Mouse (Mus musculus): Measurements from ENCODE around the gene Rnf141.
A peak's percentile ranks its signal among the peaks of the same experiment; 100 is the strongest.

Gene Rnf141

DNA sequence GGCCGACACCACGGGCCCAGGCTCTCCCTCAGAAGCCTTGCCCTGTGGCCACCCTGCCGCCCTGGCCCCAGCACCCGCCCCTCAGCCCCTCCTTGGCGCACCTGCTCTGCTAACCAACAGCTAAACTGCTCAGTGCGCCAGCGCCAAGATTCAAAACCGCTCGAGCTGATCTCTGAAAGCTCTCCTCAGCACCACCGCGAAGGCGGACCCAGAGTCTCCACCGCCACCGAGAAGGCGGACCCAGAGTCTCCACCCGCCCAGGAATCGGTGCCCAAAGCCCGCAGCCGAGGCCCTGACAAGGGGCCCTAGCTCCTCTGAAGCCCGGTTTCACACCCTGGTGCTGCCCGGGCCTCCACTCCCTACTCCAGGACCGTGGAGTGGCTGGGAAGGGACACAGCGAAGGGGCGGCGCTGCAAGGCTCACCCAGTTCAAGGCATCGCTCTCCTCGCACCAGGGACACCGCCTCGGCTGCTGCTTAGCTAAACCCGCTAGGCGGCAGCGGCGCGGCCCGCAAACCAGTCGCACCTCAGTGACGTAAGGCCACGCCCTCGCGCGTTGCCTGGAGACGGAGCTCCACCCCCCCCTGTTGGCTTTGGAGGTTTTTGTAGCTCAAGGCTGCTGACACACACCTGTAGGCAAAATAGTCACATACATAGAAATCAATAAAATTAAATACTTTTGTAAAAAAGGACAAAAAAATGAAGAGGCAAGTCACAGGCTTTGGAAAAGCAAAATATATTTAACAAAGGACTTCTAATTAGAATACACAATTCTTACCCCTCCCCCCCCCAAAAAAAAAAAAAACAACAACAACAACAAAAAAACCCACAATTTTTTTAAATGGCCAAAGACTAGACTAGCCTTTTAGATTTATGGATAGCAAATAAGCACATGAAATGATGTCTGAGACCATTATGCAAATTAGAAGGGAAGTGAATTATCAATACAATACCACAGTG lies at the start of gene Rnf141:
Rnf141 (minus strand) TSS at position 542 of the 959 bp plus-strand sequence.
- peak; percentile 94 for DNase-seq

DNA sequence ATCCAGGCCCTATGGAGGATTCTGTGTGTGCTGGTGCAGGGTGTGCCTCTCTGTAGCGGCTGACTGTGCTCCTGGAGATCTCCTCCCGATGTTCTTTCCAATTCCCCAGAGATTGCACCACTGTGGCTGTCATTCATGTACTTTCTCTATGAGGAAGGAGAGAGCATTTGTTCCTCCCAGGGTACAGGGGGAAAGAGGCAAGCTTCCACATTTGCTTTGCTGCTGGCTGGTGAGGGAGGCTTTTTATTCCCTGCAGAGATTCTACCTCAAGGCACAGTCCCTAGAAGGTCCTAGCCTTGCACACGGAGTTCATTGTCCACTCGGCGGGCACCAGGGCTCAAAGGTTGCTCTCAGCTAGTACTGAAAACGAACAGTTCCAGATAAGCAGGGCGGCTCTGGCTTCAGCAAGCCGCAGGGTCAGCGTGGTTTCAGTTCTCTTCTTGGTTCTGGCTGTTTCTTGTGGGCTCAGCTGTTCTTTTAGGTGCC lies 47.3 kb upstream of the Rnf141 start:
- peak; percentile 35 for DNase-seq

DNA sequence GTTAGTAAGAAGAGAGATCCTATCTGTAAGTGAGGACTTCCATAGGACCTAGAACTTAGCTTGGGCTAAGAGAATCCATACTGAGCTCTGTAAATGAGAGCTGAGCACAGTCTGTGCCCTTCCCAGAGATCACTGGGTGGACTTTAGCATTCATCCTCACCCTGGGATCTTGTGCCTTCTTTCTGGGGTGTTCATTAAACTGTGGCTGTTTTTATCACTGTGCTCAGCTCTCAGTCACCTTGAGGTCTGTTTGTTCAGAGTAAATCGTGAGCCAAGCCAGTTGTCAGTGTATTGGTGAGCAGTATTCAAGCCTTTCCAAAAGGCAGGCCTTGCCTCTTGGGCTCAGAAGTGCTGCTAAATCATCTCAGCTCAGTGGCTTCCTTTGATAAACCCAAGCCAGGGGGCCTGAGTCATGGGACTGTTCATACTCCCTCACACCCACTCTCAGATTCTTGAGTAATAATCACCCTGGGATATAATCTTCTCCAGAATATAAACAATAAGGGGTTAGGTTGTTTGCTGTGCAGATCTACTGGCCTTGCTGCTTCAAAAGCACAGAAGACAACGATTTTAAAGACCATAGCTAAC lies 37.6 kb upstream of the Rnf141 start:
- no peak for DNase-seq

DNA sequence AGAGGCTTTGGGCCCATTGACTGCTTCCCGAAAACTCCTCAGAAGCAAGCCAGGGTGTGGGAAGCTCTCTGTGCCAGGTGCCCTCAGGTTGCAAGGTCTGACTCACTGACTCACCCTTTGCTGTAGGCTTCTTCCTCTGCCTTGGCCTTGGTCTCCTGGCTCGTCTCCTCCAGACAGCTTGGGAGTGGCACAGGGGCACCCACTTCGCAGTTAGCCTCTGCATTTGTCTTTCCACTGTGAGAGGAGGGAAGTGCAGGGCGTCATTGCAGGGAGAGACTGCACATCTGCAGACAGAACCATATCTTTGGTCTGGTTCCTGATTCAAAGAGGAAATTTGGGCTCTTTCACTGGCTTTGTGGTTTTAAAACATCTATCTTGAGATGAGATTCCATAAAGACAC lies 33.8 kb upstream of the Rnf141 start:
- DNase-seq, result no peak

DNA sequence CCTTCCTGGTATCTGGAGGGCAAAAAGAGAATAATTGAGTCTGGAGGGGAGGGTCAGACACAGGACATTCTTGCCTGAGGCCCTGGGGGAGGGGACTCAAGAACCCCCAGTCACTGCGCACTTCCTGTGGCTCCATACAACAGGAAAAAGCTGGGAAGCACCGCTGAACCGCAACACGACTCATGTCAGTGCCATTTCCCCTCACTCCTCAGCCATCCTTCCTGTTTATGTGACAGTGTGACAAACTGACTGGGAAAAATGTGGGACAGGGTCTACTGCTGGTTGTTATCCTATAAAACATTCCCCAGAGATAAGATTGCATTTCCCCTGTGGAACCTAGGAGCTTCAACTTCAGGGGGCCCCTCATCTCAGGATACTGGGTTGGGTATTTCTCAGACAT lies 32.7 kb upstream of the Rnf141 start:
- no peak for DNase-seq

DNA sequence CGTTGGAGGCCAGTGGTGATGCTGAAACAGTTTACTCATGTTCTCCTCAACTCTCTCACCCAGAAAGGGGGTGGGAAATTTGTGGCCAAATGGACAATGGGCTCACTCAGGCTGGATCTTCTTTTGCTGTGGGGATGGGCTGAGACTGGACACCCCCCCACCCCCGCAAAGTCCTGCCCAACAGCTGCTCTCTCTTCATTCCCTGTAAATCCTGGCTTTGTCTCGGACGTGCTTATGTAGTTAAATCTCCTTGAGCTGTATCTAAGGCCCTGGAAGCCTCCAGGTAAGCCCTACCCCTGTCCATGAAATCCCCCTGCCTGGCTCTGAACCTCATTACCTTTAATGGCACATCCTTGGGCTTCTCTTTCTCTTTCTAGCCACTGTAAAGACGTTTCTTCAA lies 24.6 kb upstream of the Rnf141 start:
- no peak for DNase-seq

DNA sequence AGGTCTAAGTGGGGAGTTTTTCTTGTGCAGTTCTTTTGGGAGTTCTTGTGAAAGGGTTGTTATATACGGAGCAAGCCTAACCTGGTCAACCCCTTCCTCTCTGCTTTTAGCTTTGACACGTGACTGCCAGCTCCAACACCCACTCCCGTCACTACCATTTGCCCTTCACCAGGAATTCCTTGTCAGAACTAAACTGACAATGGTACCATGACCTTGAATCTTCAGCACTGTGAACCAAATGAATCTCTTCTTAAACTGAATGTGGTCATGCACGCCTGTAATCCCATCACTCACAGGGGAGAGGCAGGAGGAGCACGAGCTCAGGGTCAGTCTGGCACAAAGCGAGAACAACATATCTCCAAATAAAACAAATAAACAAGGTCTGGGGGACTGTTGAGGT lies 22.9 kb upstream of the Rnf141 start:
- no peak for DNase-seq

DNA sequence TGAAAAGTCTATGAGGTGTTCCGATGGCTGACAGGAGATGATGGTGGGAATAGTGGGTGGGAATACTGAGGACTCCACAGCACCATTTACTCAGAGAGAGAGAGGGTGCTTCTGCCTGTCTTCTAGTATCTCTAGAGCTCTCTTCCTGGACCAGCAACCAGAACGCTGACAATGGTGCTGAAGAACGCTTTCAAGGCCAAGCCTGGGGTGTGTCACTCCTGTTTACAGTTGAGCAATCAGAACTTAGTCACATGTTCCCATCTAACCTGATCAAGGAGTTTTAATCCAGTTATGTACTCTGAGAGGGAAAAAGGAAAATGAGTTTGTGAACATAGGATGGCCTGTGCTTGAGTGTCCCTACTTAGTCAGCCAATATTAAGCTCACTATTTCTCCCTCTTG lies 21.8 kb upstream of the Rnf141 start:
- no peak for DNase-seq

DNA sequence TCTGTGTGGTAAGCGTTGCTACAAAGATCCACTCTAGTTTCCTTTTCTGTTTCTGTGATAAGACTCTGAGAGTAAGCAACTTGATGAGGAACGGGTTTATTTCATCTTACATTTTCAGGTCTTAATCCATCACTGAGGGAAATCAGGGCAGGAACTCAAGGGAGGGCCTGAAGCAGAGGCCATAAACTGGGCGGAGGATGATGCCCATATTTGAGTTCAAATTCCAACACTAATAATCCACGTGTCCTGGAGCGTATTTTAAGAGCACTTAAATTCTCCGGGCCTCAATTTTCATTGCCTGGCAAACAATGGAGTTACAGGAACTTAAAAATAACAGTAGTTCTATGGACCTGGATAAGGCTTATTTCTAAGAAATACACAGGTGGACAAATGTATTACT lies 21.3 kb upstream of the Rnf141 start:
- no peak for DNase-seq

DNA sequence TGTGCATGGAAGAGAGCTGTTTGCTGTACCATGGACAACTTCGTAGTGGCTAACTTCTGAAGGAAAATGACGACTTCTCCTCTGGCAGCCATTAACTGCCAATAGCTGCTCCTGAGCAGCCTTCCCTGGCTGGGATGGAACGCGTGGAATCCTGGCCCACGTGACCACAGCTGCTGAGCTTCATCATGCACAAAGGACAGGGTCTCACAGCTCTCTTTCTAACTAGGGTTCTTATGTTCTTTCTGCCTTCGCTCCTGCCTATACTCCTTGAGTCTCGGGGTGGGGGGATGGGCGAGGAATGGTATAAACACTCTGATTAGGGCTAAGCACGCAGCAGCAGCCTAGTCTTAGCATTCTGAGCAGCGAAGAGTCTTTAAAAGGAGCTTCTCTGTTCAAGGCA lies 20.8 kb upstream of the Rnf141 start:
- no peak for DNase-seq

DNA sequence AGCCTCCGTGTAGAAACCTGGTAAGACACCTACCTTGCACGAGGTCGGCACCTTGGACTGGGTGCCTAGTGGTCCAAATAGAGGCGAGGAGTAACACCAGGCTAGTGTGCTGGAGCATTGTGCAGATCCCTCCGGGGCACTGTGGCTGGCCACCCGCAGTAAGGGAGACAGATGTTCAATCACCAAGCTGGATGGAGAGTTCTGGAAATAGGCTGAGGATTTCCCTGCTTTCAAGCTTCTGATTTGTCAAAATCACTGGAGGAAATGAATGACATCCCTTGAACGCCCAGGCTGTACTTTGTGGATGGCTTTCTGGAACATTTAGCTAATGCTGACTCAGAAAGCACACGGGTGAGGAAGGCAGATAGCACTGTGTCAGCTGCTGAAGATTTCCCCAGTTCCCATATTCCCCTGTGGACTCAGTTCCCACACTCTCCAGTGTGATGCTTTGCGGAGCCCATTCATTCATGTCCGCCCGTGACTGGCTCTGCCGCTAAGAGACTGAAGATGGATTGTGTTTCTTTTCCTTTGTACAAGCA lies 18.6 kb upstream of the Rnf141 start, which contains the start of gene Lyve1:
Lyve1 (minus strand) TSS at position 489 of the 539 bp plus-strand sequence.
- DNase-seq, result no peak

DNA sequence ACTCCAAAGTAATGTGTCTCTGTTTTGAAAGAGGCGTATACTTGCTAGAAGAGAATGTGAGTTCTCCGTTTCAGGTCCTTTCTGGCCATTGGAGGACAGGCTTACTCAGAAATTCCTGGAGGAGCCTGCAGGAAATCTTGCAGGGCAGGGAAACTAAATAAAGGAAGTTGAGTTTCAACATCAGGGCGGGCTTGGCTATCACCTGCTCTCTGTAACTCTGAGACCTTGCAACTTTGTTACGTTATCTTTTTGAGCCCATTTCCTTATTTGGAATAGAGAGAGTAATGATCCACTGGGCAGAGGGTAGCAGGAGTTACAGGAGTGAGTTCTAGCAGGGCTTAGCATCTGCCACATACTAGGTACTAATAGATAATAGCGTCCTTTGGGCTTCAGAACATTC lies 15.9 kb upstream of the Rnf141 start:
- DNase-seq, result no peak

DNA sequence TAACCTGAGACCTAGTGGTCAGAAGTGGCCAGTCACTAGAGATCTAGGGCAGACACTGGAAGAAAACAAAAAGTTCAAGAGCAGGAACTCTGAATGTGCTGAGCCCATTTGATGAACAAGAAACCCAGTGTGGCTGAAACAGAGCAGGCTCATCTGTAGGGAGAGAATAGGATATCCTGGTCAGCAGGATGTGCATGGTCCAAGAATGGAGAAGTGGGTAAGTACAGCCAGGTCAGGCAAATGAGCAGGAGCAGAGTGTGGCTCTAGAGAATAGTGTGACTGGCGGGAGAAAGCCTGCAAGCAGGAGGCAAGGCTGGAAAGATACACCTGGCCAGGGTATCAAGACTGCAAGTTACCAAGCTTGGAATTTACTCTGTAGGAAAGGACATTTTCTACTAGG lies 11.3 kb upstream of the Rnf141 start:
- no peak for DNase-seq

DNA sequence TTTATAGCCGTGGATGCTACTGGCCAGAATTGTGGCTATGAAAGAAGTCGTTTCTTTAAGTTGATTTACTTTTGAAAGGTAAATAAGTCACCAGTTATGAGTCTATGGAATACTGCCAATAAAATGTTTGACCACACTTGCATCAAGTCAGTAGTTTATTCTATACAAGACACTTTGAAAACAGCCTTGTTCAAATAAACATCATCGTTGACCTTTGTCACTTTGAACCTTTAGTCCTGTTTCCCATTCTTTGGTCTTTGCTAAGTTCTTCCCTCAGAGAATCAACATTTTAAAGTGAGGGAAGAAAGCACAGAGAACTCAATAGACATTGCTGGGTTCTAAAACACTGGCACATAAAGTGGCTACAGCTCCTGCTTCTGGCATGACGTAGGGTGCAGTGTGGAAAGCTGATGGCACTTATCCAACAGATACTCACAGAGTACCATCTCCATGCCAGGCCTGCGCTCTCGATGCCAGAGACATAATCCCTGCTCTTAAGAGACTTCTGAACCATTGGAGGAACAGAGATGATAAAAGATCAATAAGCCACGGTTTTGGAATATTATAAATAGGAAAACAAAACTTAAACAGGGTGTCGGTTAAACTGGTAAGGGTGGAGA lies 10.8 kb upstream of the Rnf141 start:
- peak; percentile 36 for DNase-seq

DNA sequence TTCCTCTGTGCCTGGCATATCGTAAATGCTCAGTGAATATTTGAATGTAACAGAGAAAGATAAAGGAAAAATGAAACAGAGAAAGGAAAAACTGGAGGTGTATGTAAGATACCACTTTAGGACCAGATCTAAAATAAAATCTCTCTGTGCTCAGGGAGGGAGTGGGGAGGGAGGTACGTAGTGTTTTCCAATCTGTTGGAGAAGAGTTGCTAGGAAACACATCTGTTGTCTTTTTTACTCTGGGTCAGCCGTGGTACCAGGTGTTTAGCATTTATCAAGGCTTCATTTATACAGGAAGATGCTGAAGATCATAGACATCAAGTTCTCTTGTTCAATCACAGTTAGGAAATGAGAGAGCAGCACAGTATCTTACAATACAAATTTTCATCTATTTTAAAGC lies 10.3 kb upstream of the Rnf141 start:
- DNase-seq, result peak; percentile 63

DNA sequence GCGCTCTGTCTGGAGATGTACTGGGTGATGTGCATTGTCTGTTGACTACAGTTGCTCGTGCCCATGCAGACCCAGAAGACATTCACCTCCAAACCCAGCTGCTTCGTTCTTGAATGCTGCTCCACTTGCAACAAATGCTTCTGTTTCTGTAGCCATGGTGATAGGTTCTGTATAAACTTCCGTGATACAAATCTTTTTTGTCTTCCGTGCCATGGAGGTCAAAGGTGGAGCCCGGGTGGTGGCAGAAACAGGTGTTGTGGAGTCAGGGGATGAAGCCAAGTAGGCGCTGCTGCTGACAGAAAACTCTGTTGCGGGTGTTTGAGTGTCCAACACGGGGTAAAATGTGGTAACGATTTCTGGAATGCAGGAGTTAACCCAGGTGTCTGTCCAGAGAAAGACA lies 9.4 kb upstream of the Rnf141 start:
- DNase-seq, result no peak

DNA sequence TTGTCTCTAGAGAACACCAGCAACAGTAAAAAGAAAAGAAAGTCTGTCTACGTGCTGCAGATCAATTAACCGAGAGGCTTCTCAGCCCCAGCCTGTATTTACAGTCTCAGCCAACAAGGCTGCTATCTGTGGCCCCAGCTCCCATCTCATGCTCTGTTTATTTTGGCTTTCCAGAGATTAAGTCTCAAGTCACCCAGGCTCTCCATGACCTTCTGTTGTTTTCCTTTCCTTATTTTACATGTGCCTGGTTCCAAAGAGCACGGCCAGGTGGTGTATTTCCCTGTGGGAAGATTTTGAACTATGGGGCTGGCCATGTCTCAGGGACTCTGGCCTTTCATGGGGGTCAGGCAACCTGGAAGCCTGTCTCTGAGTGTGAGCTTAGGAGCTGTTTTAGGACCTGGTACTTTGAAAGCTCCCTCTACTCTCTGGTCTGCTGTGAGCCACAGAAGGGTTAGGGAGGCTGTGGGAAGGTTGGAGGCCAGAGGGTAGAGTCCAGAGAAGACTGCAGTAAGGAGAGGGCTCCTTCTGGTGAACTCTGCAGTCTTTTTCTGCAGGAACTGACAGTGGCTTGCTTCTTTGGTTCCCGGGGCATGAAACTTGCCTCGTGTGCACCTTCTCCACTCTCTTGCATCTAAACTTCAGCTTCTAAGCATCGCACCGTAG lies 7.4 kb upstream of the Rnf141 start:
- DNase-seq, result no peak

DNA sequence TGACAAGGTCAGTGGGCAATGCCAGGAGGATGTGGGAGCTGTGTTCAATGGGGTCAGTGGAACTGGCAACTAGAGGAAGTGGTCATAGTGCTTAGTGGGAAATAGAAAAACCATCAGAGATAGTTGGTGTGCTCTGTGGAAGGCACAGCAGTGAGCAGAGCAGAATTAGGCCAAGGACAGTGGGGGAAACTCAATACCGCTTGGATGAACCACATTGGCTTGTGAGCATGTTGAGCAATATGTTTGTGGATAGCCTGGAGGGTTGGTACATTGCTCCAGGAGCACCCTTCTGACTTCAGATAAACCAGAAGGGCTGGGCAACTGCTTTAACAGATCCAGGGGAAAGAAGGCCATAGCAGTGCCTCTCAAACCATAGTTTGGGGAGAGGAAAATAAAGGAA lies 4.1 kb upstream of the Rnf141 start:
- DNase-seq, result no peak

DNA sequence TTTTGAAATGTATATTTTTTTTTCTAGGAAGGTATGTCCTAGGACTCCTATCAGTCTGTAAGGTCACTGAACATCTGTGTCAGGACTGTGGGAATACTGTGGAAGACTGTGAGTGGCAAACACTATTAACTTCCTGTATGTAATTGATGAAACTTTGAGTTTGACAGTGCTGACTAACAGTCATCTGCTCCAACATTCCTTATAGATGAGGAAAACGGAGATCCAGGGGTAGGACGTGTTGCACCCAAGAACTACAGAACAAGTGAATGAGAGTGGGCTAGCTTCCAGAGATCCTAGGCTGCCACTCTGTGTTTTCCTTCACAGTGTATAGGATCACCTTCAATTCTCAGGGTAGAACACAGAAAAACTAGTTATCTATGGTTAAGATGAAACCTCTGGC lies 3.1 kb upstream of the Rnf141 start:
- no peak for DNase-seq

DNA sequence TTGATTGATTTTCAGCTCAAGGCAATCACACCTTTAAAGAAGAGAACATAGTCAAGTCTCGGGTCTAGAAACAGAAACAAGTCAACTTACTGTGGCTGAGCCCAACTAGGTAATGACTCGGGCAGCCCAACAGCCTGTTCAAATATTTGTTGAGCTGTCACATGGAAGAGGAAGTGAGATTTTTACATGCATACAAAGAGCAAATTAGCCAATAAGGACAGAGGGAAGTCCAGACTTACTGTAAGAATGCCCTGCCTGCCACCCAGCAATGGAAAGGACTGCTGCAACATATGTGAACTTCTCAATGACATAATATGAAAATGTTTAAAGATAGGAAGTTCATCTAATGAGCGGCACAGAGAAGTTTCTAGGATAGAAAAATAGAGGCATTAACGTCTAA lies 3.9 kb downstream of the Rnf141 start:
- no peak for DNase-seq

DNA sequence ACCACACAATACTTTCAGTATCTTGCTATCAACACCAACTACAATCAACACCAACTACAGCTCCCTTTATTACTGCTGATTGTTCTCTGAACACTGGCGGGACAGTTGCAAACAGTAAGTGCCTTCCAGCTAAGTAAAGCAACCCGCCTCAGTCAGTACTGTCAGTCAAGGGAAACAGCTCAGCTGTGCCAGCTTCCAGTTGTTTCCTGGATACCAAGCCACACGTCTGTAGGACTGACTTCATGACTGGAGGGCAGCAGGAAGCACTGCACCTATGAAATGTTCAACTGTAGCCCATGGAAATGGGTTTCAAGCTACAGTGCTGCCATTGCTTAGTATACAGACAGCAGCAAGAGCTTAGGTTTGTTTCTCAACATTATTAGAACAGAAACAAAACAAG lies 9.7 kb downstream of the Rnf141 start:
- DNase-seq, result no peak

DNA sequence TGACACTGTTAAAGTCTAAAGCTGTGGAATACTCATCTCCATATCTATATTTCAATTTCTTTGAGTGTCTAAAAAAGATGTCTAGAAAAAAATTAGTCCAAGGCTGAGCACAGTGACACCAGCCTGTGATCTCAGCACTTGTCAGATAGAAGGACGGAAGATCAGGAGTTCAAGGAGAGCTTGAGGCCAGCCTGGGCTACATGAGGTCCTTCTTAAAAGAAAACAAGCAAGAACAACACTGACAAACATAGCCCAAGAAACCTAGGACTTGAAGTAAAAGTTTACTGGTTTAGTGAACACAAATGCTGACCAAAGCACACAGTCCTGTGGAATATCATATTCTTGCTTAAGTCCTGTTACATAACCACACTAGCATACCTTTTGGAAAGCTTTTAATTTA lies 10.2 kb downstream of the Rnf141 start:
- DNase-seq, result no peak

DNA sequence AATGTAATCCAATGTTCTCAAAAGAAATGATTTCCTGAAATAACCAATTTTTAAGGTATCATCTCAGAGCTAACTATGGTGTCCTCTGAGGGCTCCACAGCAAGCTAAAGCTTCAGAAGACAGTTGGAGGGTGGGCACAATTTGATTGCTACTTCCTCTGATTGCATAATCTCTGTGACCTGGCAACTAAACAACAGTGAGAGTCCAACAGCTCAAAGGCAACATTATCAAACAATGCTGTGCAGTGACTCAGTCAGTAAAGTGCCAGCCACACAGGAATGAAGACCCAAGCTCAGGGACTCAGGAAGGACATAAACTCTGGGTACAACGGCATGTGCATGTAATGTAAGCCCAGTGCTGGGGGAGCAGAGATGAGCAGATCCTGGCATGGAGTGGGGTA lies 11.2 kb downstream of the Rnf141 start:
- no peak for DNase-seq

Data from layer of hippocampus, adult 9-11 months (tissue).